Mouse (Mus musculus) adrenal gland, postnatal 25 days (tissue): ENCODE measurements around the gene Olfr1438-ps1. TPM values are rescaled to one million over a fixed set of nuclear protein-coding genes. Genes with fewer than 3 reads are reported as not detected.
"Not testable (repeated sequence)": the region's sequence is repeated elsewhere in the genome, so short reads cannot be mapped to it uniquely, and the experiment has no call there.

Experiments used
- DNase-seq: peaks from one replicate; pipeline ENCODE4 v3.0.0; 2021; ENCODE audit warnings: mixed read lengths
- long read RNA-seq: library from polyadenylated mRNA; stranded (forward); transcript quantifications from one replicate; pipeline ENCODE4 v2.0.0, GENCODE M21; 2021
- total RNA-seq: library from RNA; stranded (reverse); gene quantifications from 2 replicates; pipeline ENCODE4 v1.2.3, GENCODE M21; 2021

The Olfr1438-ps1 gene
- not detected in 2 replicates for total RNA-seq
- long read RNA-seq, result 0 reads

GRCm38 (mm10) chr19:12335810-12336209 is at the start of gene Olfr1438-ps1:
TSS of gene Olfr1438-ps1 (minus strand) at chr19:12335910.
- DNase-seq, result no peak

- DNase-seq, result peak; percentile 1
These were observed 38.8 kb upstream of the Olfr1438-ps1 start for GRCm38 (mm10) chr19:12374465-12375025.

GRCm38 (mm10) chr19:12373004-12373403 is 37.3 kb upstream of the Olfr1438-ps1 start:
- no peak for DNase-seq

GRCm38 (mm10) chr19:12325001-12325400 is 10.7 kb downstream of the Olfr1438-ps1 start, which contains the start of gene Olfr1437:
TSS of gene Olfr1437 (minus strand) at chr19:12325101.
- no peak for DNase-seq

- DNase-seq, result not testable (repeated sequence)
These were observed 36.7 kb downstream of the Olfr1438-ps1 start, which contains the start of gene Olfr1436 for GRCm38 (mm10) chr19:12299030-12299429. TSS of gene Olfr1436 (minus strand) at chr19:12299130.

GRCm38 (mm10) chr19:12292979-12293378 is 42.7 kb downstream of the Olfr1438-ps1 start:
- DNase-seq, result no peak

GRCm38 (mm10) chr19:12279554-12279953 is 56.2 kb downstream of the Olfr1438-ps1 start, which contains the start of gene Olfr1434:
TSS of gene Olfr1434 (plus strand) at chr19:12279854.
- no peak for DNase-seq

Other genes starting within 250 kb of the Olfr1438-ps1 start
- not detected in 2 replicates for gene Olfr1426, start 243.9 kb downstream of the Olfr1438-ps1 start, total RNA-seq
- gene Olfr1427, start 232.6 kb downstream of the Olfr1438-ps1 start, total RNA-seq, result not detected in 2 replicates
- gene Olfr1428, start 220.0 kb downstream of the Olfr1438-ps1 start, total RNA-seq, result not detected in 2 replicates
- not detected in 2 replicates for gene Olfr76, start 212.7 kb downstream of the Olfr1438-ps1 start, total RNA-seq
- not detected in 2 replicates for gene Olfr1555-ps1, start 165.8 kb downstream of the Olfr1438-ps1 start, total RNA-seq
- gene Olfr1431, start 135.3 kb downstream of the Olfr1438-ps1 start, total RNA-seq, result not detected in 2 replicates
- not detected in 2 replicates for gene Olfr1432, start 103.3 kb downstream of the Olfr1438-ps1 start, total RNA-seq
- gene Olfr262, start 94.3 kb downstream of the Olfr1438-ps1 start, total RNA-seq, result not detected in 2 replicates
- gene Olfr235, start 74.9 kb downstream of the Olfr1438-ps1 start, total RNA-seq, result not detected in 2 replicates
- gene Olfr1434, start 56.1 kb downstream of the Olfr1438-ps1 start, total RNA-seq, result not detected in 2 replicates
- gene Olfr1436, start 36.8 kb downstream of the Olfr1438-ps1 start, total RNA-seq, result not detected in 2 replicates
- not detected in 2 replicates for gene Olfr1437, start 10.8 kb downstream of the Olfr1438-ps1 start, total RNA-seq
- gene Olfr1440, start 51.4 kb upstream of the Olfr1438-ps1 start, total RNA-seq, result not detected in 2 replicates
- not detected in 2 replicates for gene Olfr1441, start 81.5 kb upstream of the Olfr1438-ps1 start, total RNA-seq
- not detected in 2 replicates for gene Pfpl, start 92.0 kb upstream of the Olfr1438-ps1 start, total RNA-seq
- 12.4 and 16.5 TPM in 2 replicates for gene Mpeg1, start 124.9 kb upstream of the Olfr1438-ps1 start, total RNA-seq
- gene Dtx4, start 165.5 kb upstream of the Olfr1438-ps1 start, total RNA-seq, result 14.9 and 15.1 TPM in 2 replicates
- gene Fam111a, start 209.8 kb upstream of the Olfr1438-ps1 start, total RNA-seq, result 6.3 and 6.7 TPM in 2 replicates